Mouse (Mus musculus): ENCODE results near the gene Golga4. TPM values are rescaled to one million over a fixed set of nuclear protein-coding genes. Genes with fewer than 3 reads are reported as not detected.

Gene Golga4
- polyA plus RNA-seq, 1 experiment, result 7.2 TPM

GRCm38 (mm10) chr9:118476211-118476765 lies 29.8 kb upstream of the Golga4 start:
- DNase-seq (ENCODE audit: low read depth in 1 of 2, low spot score in 2 of 2), result no peak
- TF ChIP-seq POLR2A (IDR thresholded peaks at IDR 0.05; ENCODE audit: low read depth, low read length) (no peak), CTCF (IDR thresholded peaks at IDR 0.05; ENCODE audit: extremely low read depth, insufficient read depth, insufficient read length, insufficient replicate concordance) (no peak)
- Histone ChIP-seq H3K27me3 (ENCODE audit: control insufficient read depth, insufficient read depth, low read length) (peaks cover 23% of the 10 kb centered on the region), H3K27ac (ENCODE audit: insufficient read depth, low read length) (no peak overlapping the region), H3K36me3 (ENCODE audit: control insufficient read depth, insufficient read depth, low read length) (no peaks in the 10 kb centered on the region), H3K4me1 (ENCODE audit: control insufficient read depth, insufficient read depth, insufficient read length) (peaks cover 4% of the 10 kb centered on the region), H3K4me3 (ENCODE audit: extremely low read depth, insufficient read depth, insufficient read length) (no peak overlapping the region)
- 7% methylated on average over 22 of the region's 22 CpGs for WGBS

DNA sequence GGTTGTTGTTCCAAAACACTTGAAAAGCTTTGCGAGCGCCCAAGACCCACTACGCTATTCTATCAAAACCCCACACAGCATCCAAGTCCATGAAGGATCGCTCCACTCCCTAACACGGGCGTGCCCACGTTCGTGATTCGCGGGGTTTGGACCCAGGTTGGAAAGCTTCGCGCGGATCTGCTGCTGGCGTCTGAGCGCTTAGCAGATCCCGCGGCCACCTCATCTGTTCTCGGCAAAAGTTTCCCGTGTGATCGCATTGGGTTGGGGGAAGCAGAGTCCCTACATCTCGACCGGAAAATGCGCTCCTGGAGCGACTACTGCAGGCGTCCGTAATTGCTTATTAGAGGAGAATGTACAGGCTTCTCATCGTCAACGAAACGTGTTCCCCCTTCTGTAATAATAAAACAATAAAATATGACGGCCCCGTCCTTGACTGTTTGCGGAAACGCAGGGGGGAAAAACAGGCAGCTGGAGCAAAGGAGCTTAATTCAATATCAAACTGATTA lies 29.2 kb upstream of the Golga4 start:
- peak overlapping the region; percentile 10; the same call in 1 of the 2 replicates for H3K4me3 ChIP-seq (ENCODE audit: extremely low read depth, insufficient read depth, insufficient read length)
- no peak for TF ChIP-seq CTCF (IDR thresholded peaks at IDR 0.05; ENCODE audit: extremely low read depth, insufficient read depth, insufficient read length, insufficient replicate concordance)
- TF ChIP-seq POLR2A (IDR thresholded peaks at IDR 0.05; ENCODE audit: low read depth, low read length), result no peak
- DNase-seq (ENCODE audit: low read depth in 1 of 2, low spot score in 2 of 2), result no peak
- 1% methylated on average over 33 of the region's 33 CpGs for WGBS
- no peak overlapping the region for H3K27ac ChIP-seq (ENCODE audit: insufficient read depth, low read length)
- no peaks in the 10 kb centered on the region for H3K36me3 ChIP-seq (ENCODE audit: control insufficient read depth, insufficient read depth, low read length)
- H3K4me1 ChIP-seq (ENCODE audit: control insufficient read depth, insufficient read depth, insufficient read length), result peaks cover 4% of the 10 kb centered on the region
- peaks cover 23% of the 10 kb centered on the region for H3K27me3 ChIP-seq (ENCODE audit: control insufficient read depth, insufficient read depth, low read length)

- no peak for DNase-seq (ENCODE audit: low read depth in 1 of 2, low spot score in 2 of 2)
- TF ChIP-seq CTCF (IDR thresholded peaks at IDR 0.05; ENCODE audit: extremely low read depth, insufficient read depth, insufficient read length, insufficient replicate concordance) (no peak), POLR2A (IDR thresholded peaks at IDR 0.05; ENCODE audit: low read depth, low read length) (no peak)
- peaks cover 23% of the 10 kb centered on the region for H3K27me3 ChIP-seq (ENCODE audit: control insufficient read depth, insufficient read depth, low read length)
- H3K4me3 ChIP-seq (ENCODE audit: extremely low read depth, insufficient read depth, insufficient read length), result peak overlapping the region; percentile 46; the same call in 1 of the 2 replicates
- WGBS, result 2% methylated on average over 31 of the region's 31 CpGs
- H3K4me1 ChIP-seq (ENCODE audit: control insufficient read depth, insufficient read depth, insufficient read length), result peaks cover 4% of the 10 kb centered on the region
- H3K27ac ChIP-seq (ENCODE audit: insufficient read depth, low read length), result no peak overlapping the region
- no peaks in the 10 kb centered on the region for H3K36me3 ChIP-seq (ENCODE audit: control insufficient read depth, insufficient read depth, low read length)
These were observed 28.7 kb upstream of the Golga4 start for GRCm38 (mm10) chr9:118477281-118477931.

DNA sequence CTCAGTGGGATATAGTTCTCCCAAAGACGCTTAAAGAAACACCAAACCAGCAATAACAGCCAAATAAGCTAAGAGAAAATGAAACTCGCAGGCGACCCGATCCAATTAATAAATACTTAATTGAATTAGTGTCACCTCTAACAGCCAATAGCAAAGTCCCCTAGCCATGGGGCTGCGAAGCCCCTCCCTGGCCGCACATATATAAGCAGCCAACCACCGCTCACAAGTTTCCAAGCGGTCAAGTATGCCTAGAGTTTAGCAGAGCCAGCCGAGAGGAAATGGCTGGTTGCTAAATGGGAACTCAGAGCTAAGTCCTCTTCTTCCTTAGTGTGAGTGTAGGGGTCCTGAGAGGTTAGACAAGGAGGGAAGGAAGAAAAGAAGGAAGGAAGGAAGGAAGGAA lies 28.1 kb upstream of the Golga4 start, which contains the start of gene Eomes:
Eomes (plus strand) TSS at position 252 of the 400 bp plus-strand sequence.
- WGBS, result 1% methylated on average over 9 of the region's 9 CpGs
- Histone ChIP-seq H3K4me1 (ENCODE audit: control insufficient read depth, insufficient read depth, insufficient read length) (peaks cover 4% of the 10 kb centered on the region), H3K27ac (ENCODE audit: insufficient read depth, low read length) (no peak within 1 kb of the TSS), H3K4me3 (ENCODE audit: extremely low read depth, insufficient read depth, insufficient read length) (peak within 1 kb of the TSS; percentile 46), H3K36me3 (ENCODE audit: control insufficient read depth, insufficient read depth, low read length) (no peaks in the 10 kb centered on the region), H3K27me3 (ENCODE audit: control insufficient read depth, insufficient read depth, low read length) (peaks cover 23% of the 10 kb centered on the region)
- no peak for DNase-seq (ENCODE audit: low read depth in 1 of 2, low spot score in 2 of 2)
- TF ChIP-seq POLR2A (IDR thresholded peaks at IDR 0.05; ENCODE audit: low read depth, low read length), result no peak
- TF ChIP-seq CTCF (IDR thresholded peaks at IDR 0.05; ENCODE audit: extremely low read depth, insufficient read depth, insufficient read length, insufficient replicate concordance), result no peak

- H3K27me3 ChIP-seq (ENCODE audit: control insufficient read depth, insufficient read depth, low read length), result peaks cover 23% of the 10 kb centered on the region
- H3K4me1 ChIP-seq (ENCODE audit: control insufficient read depth, insufficient read depth, insufficient read length), result peaks cover 4% of the 10 kb centered on the region
- no peak overlapping the region for H3K27ac ChIP-seq (ENCODE audit: insufficient read depth, low read length)
- no peak for DNase-seq (ENCODE audit: low read depth in 1 of 2, low spot score in 2 of 2)
- H3K4me3 ChIP-seq (ENCODE audit: extremely low read depth, insufficient read depth, insufficient read length), result peak overlapping the region; percentile 46
- TF ChIP-seq CTCF (IDR thresholded peaks at IDR 0.05; ENCODE audit: extremely low read depth, insufficient read depth, insufficient read length, insufficient replicate concordance), result no peak
- TF ChIP-seq POLR2A (IDR thresholded peaks at IDR 0.05; ENCODE audit: low read depth, low read length), result no peak
- 1% methylated on average over 27 of the region's 29 CpGs for WGBS
- H3K36me3 ChIP-seq (ENCODE audit: control insufficient read depth, insufficient read depth, low read length), result no peaks in the 10 kb centered on the region
These were observed 27.6 kb upstream of the Golga4 start for GRCm38 (mm10) chr9:118478458-118478838.

DNA sequence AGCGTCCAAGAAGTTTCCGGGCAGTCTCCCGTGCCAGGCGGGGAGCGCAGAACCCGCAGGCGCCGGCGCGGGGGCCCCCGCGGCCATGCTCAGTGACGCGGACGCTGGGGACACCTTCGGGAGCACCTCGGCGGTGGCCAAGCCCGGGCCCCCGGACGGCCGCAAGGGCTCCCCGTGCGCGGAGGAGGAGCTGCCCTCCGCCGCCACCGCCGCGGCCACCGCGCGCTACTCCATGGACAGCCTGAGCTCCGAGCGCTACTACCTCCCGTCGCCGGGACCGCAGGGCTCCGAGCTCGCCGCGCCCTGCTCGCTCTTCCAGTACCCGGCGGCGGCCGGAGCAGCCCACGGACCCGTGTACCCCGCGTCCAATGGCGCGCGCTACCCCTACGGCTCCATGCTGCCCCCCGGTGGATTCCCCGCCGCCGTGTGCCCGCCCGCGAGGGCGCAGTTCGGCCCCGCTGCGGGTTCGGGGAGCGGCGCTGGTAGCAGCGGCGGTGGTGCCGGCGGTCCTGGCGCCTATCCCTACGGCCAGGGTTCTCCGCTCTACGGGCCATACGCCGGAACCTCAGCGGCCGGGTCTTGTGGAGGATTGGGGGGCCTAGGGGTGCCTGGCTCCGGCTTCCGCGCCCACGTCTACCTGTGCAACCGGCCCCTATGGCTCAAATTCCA lies 27.1 kb upstream of the Golga4 start:
- WGBS, result 4% methylated on average over 82 of the region's 87 CpGs
- TF ChIP-seq CTCF (IDR thresholded peaks at IDR 0.05; ENCODE audit: extremely low read depth, insufficient read depth, insufficient read length, insufficient replicate concordance) (peak; percentile 6; the same call in 1 of the 2 replicates), POLR2A (IDR thresholded peaks at IDR 0.05; ENCODE audit: low read depth, low read length) (no peak)
- peak overlapping the region; percentile 46; the same call in 1 of the 2 replicates for H3K4me3 ChIP-seq (ENCODE audit: extremely low read depth, insufficient read depth, insufficient read length)

More for the DNA sequence above, 27.1 kb upstream of the Golga4 start:
- H3K4me1 ChIP-seq (ENCODE audit: control insufficient read depth, insufficient read depth, insufficient read length), result peaks cover 4% of the 10 kb centered on the region
- H3K27ac ChIP-seq (ENCODE audit: insufficient read depth, low read length), result no peak overlapping the region
- DNase-seq (ENCODE audit: low read depth in 1 of 2, low spot score in 2 of 2), result no peak
- no peaks in the 10 kb centered on the region for H3K36me3 ChIP-seq (ENCODE audit: control insufficient read depth, insufficient read depth, low read length)
- H3K27me3 ChIP-seq (ENCODE audit: control insufficient read depth, insufficient read depth, low read length), result peaks cover 23% of the 10 kb centered on the region

All from spleen, adult 2 months (tissue).